Mouse (Mus musculus): ENCODE measurements at regions not wholly inside any gene's neighbourhood (a gene's known extent, or its start where the extent isn't known, plus 50 kb on each side); places are given as distances from the start of the nearest gene placed in this dataset.

DNA sequence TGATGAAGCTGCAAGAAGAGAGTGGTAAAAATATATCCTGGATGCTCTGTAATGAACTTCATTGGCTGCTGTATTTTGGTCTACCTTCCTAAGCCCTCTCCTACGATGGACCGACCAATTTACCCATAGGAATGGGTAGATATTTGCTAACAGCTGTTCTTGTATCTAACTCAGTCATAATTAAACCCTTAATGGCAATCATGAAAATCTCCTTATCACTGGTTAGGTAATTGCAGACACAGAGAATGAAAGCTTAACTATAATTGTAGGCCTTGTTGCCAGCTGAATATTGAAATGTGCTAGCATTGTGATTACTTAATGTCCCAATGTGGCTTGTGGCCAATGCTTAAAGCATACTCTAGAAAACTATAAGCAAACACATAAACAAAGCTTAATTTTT, 334.4 kb upstream of the Kcnh7 start:
- Histone ChIP-seq H3K4me3 (ENCODE audit: low read depth, low read length) (no peak overlapping the region), H3K4me1 (ENCODE audit: insufficient read depth, low read length) (no peaks in the 10 kb centered on the region), H3K4me2 (ENCODE audit: low read depth, low read length, poor library complexity, severe bottlenecking) (no peak overlapping the region), H3K27ac (ENCODE audit: low read depth, low read length) (no peak overlapping the region), H3K27me3 (ENCODE audit: insufficient read depth, low read length) (no peaks in the 10 kb centered on the region), H3K9ac (replicated peaks; ENCODE audit: low read length, poor library complexity, severe bottlenecking) (no peak overlapping the region), H3K36me3 (ENCODE audit: insufficient read depth, low read length) (no peaks in the 10 kb centered on the region), H3K9me3 (ENCODE audit: low read length) (no peaks in the 10 kb centered on the region)
- TF ChIP-seq CTCF (IDR thresholded peaks at IDR 0.05): no peak
- 76% methylated on average over 2 of the region's 2 CpGs for WGBS
- DNase-seq (ENCODE audit: low spot score): peak; percentile 2
- no peak for ATAC-seq (ENCODE audit: low FRiP score)

- no peak for ATAC-seq (ENCODE audit: low FRiP score)
- H3K4me2 ChIP-seq (ENCODE audit: low read depth, low read length, poor library complexity, severe bottlenecking): no peak overlapping the region
These were observed 329.6 kb upstream of the Kcnh7 start for GRCm38 (mm10) chr2:63513554-63514226.

DNA sequence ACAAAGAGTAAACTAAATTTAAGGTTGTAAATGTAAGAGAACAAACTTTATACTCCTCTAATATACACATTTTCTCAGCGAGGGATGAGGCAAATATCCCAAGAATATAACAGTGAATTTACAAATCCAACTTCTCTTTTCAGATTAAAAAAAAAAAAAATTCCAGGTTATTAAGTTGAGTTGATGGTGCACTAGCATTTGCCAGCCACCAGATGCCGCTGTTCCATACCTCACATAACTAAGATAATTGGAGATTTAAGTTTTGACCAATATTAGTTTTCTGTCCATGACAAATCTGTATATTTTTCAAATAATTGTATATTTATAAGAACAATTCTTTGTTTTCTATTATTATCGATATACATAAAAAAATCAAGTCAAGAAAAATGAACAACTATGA, 319.9 kb upstream of the Kcnh7 start:
- no peaks in the 10 kb centered on the region for H3K4me1 ChIP-seq (ENCODE audit: insufficient read depth, low read length)
- no peak overlapping the region for H3K4me2 ChIP-seq (ENCODE audit: low read depth, low read length, poor library complexity, severe bottlenecking)
- DNase-seq (ENCODE audit: low spot score) (peak; percentile 44), ATAC-seq (ENCODE audit: low FRiP score) (no peak)
- no peaks in the 10 kb centered on the region for H3K36me3 ChIP-seq (ENCODE audit: insufficient read depth, low read length)
- H3K9ac ChIP-seq (replicated peaks; ENCODE audit: low read length, poor library complexity, severe bottlenecking): no peak overlapping the region
- no peak overlapping the region for H3K27ac ChIP-seq (ENCODE audit: low read depth, low read length)
- H3K27me3 ChIP-seq (ENCODE audit: insufficient read depth, low read length): no peaks in the 10 kb centered on the region
- WGBS: 13% methylated on average over 3 of the region's 3 CpGs
- H3K4me3 ChIP-seq (ENCODE audit: low read depth, low read length): no peak overlapping the region
- no peaks in the 10 kb centered on the region for H3K9me3 ChIP-seq (ENCODE audit: low read length)
- TF ChIP-seq CTCF (IDR thresholded peaks at IDR 0.05): peak; percentile 87

More at GRCm38 (mm10) chr2:63513554-63514226, 329.6 kb upstream of the Kcnh7 start:
- H3K9ac ChIP-seq (replicated peaks; ENCODE audit: low read length, poor library complexity, severe bottlenecking): no peak overlapping the region
- H3K4me3 ChIP-seq (ENCODE audit: low read depth, low read length): no peak overlapping the region
- DNase-seq (ENCODE audit: low spot score): peak; percentile 59
- TF ChIP-seq CTCF (IDR thresholded peaks at IDR 0.05): peak; percentile 70
- no peaks in the 10 kb centered on the region for H3K27me3 ChIP-seq (ENCODE audit: insufficient read depth, low read length)
- no peaks in the 10 kb centered on the region for H3K9me3 ChIP-seq (ENCODE audit: low read length)
- H3K4me1 ChIP-seq (ENCODE audit: insufficient read depth, low read length): no peaks in the 10 kb centered on the region
- no peaks in the 10 kb centered on the region for H3K36me3 ChIP-seq (ENCODE audit: insufficient read depth, low read length)
- H3K27ac ChIP-seq (ENCODE audit: low read depth, low read length): no peak overlapping the region
- 85% methylated on average over 1 of the region's 1 CpGs for WGBS

DNA sequence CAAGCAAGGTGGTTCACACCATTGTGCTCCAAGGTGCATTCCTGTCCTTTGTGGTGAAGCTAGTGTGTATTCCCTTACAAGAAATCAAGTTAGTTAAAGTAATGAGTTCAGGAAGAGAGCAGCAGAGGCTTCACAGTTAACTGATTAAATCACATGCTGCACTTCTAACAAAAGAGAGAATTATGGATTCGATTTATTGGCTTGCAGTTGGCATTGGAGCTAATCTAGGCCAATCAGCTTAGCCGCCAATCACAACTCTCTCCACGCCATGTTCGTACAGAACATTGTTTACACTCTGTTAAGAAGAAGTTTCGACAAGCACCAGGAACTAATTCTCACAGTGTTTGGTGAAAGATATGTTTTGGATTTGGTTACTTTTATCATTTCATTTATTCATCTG, 292.3 kb upstream of the Kcnh7 start:
- DNase-seq (ENCODE audit: low spot score) (no peak), ATAC-seq (ENCODE audit: low FRiP score) (no peak)
- 49% methylated on average over 5 of the region's 5 CpGs for WGBS
- Histone ChIP-seq H3K9me3 (ENCODE audit: low read length) (no peaks in the 10 kb centered on the region), H3K27ac (ENCODE audit: low read depth, low read length) (no peak overlapping the region), H3K36me3 (ENCODE audit: insufficient read depth, low read length) (no peaks in the 10 kb centered on the region), H3K9ac (replicated peaks; ENCODE audit: low read length, poor library complexity, severe bottlenecking) (no peak overlapping the region), H3K27me3 (ENCODE audit: insufficient read depth, low read length) (no peaks in the 10 kb centered on the region), H3K4me1 (ENCODE audit: insufficient read depth, low read length) (no peaks in the 10 kb centered on the region), H3K4me2 (ENCODE audit: low read depth, low read length, poor library complexity, severe bottlenecking) (no peak overlapping the region), H3K4me3 (ENCODE audit: low read depth, low read length) (no peak overlapping the region)
- no peak for TF ChIP-seq CTCF (IDR thresholded peaks at IDR 0.05)

DNA sequence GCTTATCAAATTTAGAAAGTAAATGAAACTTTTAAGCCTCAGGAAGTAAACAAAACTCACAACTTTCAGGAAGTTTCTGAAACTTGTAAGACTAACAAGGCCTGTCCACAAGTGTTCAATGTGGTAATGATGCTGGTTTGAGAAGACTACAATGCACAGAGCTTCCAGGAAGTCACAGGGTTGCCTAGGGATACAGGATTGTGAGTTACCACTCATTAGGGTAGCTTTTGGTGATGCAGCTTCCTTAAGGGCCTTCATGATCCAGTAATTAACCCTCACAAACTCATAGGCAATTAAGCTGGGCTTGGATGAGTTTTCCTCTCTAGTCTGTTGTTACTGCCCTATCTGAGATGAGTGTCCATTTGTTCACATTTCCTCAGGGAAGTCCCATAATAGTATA, 291.2 kb upstream of the Kcnh7 start:
- no peak overlapping the region for H3K4me2 ChIP-seq (ENCODE audit: low read depth, low read length, poor library complexity, severe bottlenecking)
- DNase-seq (ENCODE audit: low spot score) (no peak), ATAC-seq (ENCODE audit: low FRiP score) (no peak)
- H3K9me3 ChIP-seq (ENCODE audit: low read length): no peaks in the 10 kb centered on the region
- no peaks in the 10 kb centered on the region for H3K4me1 ChIP-seq (ENCODE audit: insufficient read depth, low read length)
- no peak overlapping the region for H3K4me3 ChIP-seq (ENCODE audit: low read depth, low read length)
- no peak overlapping the region for H3K9ac ChIP-seq (replicated peaks; ENCODE audit: low read length, poor library complexity, severe bottlenecking)
- no peaks in the 10 kb centered on the region for H3K27me3 ChIP-seq (ENCODE audit: insufficient read depth, low read length)
- TF ChIP-seq CTCF (IDR thresholded peaks at IDR 0.05): no peak
- no peaks in the 10 kb centered on the region for H3K36me3 ChIP-seq (ENCODE audit: insufficient read depth, low read length)
- no peak overlapping the region for H3K27ac ChIP-seq (ENCODE audit: low read depth, low read length)

- DNase-seq (ENCODE audit: low spot score) (peak; percentile 79), ATAC-seq (ENCODE audit: low FRiP score) (peak; percentile 70; the same call in 1 of the 2 replicates)
- WGBS: 10% methylated on average over 2 of the region's 2 CpGs
- H3K27me3 ChIP-seq (ENCODE audit: insufficient read depth, low read length): no peaks in the 10 kb centered on the region
- no peaks in the 10 kb centered on the region for H3K4me1 ChIP-seq (ENCODE audit: insufficient read depth, low read length)
- H3K4me3 ChIP-seq (ENCODE audit: low read depth, low read length): no peak overlapping the region
- no peaks in the 10 kb centered on the region for H3K9me3 ChIP-seq (ENCODE audit: low read length)
- H3K9ac ChIP-seq (replicated peaks; ENCODE audit: low read length, poor library complexity, severe bottlenecking): no peak overlapping the region
- no peak overlapping the region for H3K4me2 ChIP-seq (ENCODE audit: low read depth, low read length, poor library complexity, severe bottlenecking)
- peak; percentile 93 for TF ChIP-seq CTCF (IDR thresholded peaks at IDR 0.05)
- no peaks in the 10 kb centered on the region for H3K36me3 ChIP-seq (ENCODE audit: insufficient read depth, low read length)
- H3K27ac ChIP-seq (ENCODE audit: low read depth, low read length): no peak overlapping the region
These were observed 289.6 kb upstream of the Kcnh7 start for GRCm38 (mm10) chr2:63473699-63474098.

Measured in midbrain, postnatal 0 days (tissue).